Mouse (Mus musculus) heart, embryonic 11.5 days (tissue): ENCODE measurements around the gene Ngfr. TPM values are rescaled to one million over a fixed set of nuclear protein-coding genes. Genes with fewer than 3 reads are reported as not detected.

Experiments
- ATAC-seq: fragments of 200-750 bp; cut with Nextera tagmentation; replicated peaks from 2 replicates; pipeline ENCODE4 v1.8.0; 2017; ENCODE audit warnings: moderate library complexity; ENCODE audit not compliant: insufficient number of reproducible peaks, low FRiP score, low TSS enrichment
- H3K27ac ChIP-seq: fragments of 300-500 bp; sonication (generic); 2 replicates; pipeline ENCODE4 v1.5.1; 2014; ENCODE audit warnings: mild to moderate bottlenecking, low read depth, low read length
- H3K27me3 ChIP-seq: fragments of 300-500 bp; sonication (generic); 2 replicates; pipeline ENCODE4 v1.6.1; 2014; ENCODE audit warnings: mild to moderate bottlenecking, low read length, mixed read lengths; ENCODE audit not compliant: control insufficient read depth, insufficient read depth
- H3K36me3 ChIP-seq: fragments of 300-500 bp; sonication (generic); 2 replicates; pipeline ENCODE4 v1.6.1; 2014; ENCODE audit warnings: mild to moderate bottlenecking, low read length, moderate library complexity, mixed read lengths; ENCODE audit not compliant: control insufficient read depth, insufficient read depth
- H3K4me1 ChIP-seq: fragments of 300-500 bp; sonication (generic); 2 replicates; pipeline ENCODE4 v1.6.1; 2014; ENCODE audit warnings: low read length; ENCODE audit not compliant: control insufficient read depth, insufficient read depth
- H3K4me2 ChIP-seq: fragments of 300-500 bp; sonication (generic); 2 replicates; pipeline ENCODE4 v1.6.1; 2014; ENCODE audit warnings: mild to moderate bottlenecking, moderate library complexity
- H3K4me3 ChIP-seq: fragments of 300-500 bp; sonication (generic); 2 replicates; pipeline ENCODE4 v1.5.1; 2014; ENCODE audit warnings: low read depth, low read length
- H3K9ac ChIP-seq: fragments of 300-500 bp; sonication (generic); 2 replicates; pipeline ENCODE4 v1.6.1; 2014; ENCODE audit warnings: mild to moderate bottlenecking, low read depth, low read length, moderate library complexity
- H3K9me3 ChIP-seq: fragments of 300-500 bp; sonication (generic); replicated peaks from 2 replicates; pipeline ENCODE4 v1.6.1; 2016; ENCODE audit warnings: low read length; ENCODE audit not compliant: control insufficient read depth
- WGBS: fragments of 180-500 bp; shearing (Covaris S2); extraction: QIAGEN DNeasy Blood & Tissue Kit; methylation state at CpG from one replicate; pipeline ENCODE4 v1.1.7; 2014; ENCODE audit not compliant: insufficient replicate concordance; 5-methylcytosine and 5-hydroxymethylcytosine counted together
- polyA plus RNA-seq: library from polyadenylated mRNA; unstranded; fragments of >200 nt; fragmentation: Nextera tagmentation; extraction: Ambion mirVana; gene quantifications from 2 replicates; pipeline ENCODE4 v1.2.1, GENCODE M21; 2014

Gene Ngfr
- polyA plus RNA-seq, 1 experiment from 2014 or later = 3.6 TPM

DNA sequence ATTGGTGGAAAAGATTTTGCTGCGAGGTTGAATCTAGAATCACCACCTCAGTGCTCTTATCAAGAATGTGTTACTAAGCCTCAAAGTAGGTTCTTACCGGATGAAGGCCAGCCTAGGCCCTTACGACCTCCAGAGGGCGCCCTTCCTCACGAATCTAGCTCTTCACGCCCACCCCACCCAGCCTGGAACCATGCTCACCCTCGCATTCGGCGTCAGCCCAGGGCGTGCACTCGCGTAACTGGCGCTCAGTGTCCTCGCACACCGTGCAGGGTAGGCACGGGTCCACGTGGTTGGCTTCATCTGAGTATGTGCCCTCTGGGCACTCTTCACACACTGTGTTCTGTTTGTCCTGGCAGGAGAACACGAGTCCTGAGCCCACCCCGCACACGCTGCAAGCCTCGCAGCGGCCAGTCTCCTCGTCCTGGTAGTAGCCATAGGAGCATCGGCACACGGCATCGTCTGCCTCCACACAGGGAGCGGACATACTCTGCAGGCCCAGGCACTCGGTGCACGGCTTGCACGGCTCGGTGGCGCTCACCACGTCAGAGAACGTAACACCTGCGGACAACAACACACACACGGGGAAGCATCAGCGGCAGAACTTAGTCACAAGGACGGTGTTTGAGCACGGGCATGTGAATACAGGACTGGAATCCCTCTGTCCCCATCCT is 9.6 kb downstream of the Ngfr start:
- Histone ChIP-seq H3K27ac (no peak overlapping the region), H3K4me3 (no peak overlapping the region; the same call in 1 of the 2 replicates), H3K4me1 (peaks cover 38% of the 10 kb centered on the region), H3K9ac (no peak overlapping the region), H3K4me2 (peak overlapping the region; percentile 44), H3K36me3 (no peaks in the 10 kb centered on the region), H3K9me3 (no peaks in the 10 kb centered on the region), H3K27me3 (peaks cover 55% of the 10 kb centered on the region)
- ATAC-seq = no peak
- WGBS = 11% methylated on average over 39 of the region's 39 CpGs

DNA sequence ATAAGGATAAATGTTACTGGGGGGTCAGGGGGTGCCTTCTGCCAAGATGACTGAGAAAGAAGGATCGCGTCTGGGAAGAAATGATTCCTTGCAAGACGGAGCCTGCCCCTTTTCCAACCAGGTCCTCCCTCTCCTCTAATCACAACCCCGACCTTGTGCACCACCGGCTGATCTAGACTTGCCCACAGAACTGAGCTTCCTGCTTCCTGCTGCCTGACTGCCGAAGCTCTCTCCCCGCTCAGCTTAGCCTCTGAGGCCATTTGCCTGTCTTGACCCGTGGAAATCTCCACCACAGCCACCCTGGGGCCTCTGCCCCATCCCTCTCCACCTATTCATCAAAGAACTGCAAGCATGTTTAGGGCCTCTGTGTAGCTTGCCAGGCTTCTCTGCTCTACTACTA is 11.2 kb downstream of the Ngfr start:
- whole genome bisulfite sequencing = 46% methylated on average over 8 of the region's 8 CpGs

DNA sequence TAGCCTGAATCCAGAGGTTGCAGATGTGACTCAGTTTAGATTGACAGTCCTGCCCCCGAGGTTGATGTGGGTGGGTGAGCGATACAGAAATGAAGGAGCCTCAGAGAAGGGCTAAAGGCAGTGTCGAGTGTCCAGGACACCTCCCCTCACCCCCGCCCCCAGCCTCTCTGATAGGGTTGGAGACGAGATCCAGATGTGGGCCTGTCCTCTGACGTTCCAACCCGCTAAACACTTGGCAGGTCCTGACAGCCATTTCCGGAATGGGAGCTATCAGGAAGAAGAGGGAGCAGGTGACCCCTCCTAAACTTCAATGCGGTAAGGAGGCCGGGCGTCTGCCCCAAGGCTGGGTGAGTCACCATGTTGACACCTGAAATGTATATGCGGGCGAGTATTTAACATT is 11.7 kb downstream of the Ngfr start:
- ATAC-seq = 0 out of 2 replicates have a peak, but pooled peaks have one; percentile 25

More for the DNA sequence above, 11.2 kb downstream of the Ngfr start:
- Histone ChIP-seq H3K27me3 (peaks cover 43% of the 10 kb centered on the region), H3K4me1 (peaks cover 32% of the 10 kb centered on the region), H3K4me2 (peak overlapping the region; percentile 29; the same call in 1 of the 2 replicates), H3K27ac (no peak overlapping the region), H3K36me3 (no peaks in the 10 kb centered on the region), H3K9me3 (no peaks in the 10 kb centered on the region), H3K9ac (no peak overlapping the region), H3K4me3 (no peak overlapping the region)
- ATAC-seq = no peak

DNA sequence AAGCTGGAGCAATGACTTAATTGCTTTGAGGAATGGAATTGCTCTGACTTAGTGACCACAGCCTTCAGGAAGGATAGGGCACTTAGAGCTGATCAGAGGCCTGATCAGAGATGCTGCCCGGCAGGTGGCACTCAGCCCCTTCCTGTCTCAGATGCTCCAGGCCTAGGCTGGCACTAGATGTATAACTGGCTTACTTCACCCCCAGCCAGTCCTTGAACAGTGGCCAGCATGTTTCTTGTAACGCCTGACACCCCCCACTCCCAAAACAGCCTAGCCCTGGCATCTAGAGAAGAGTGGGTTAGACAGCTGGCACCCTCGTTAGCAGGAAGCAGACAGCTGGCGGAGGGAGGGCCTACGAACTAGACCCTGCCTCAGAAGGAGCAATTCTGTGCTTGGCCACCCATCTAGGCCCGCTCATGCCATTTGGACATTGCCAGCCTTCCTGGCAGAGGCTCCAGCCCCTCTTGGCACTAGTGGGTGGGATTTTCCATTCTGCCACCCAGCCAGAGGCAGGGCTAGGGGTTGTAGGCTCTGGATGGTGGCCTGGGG is 12.7 kb downstream of the Ngfr start:
- H3K9ac ChIP-seq = no peak overlapping the region
- H3K4me3 ChIP-seq = no peak overlapping the region
- H3K27me3 ChIP-seq = peaks cover 36% of the 10 kb centered on the region
- WGBS = 77% methylated on average over 6 of the region's 6 CpGs
- H3K36me3 ChIP-seq = no peaks in the 10 kb centered on the region
- no peak for ATAC-seq
- peaks cover 24% of the 10 kb centered on the region for H3K4me1 ChIP-seq
- H3K27ac ChIP-seq = 0 out of 2 replicates have a peak overlapping the region, but pooled peaks have one; percentile 10
- no peak overlapping the region for H3K4me2 ChIP-seq
- no peaks in the 10 kb centered on the region for H3K9me3 ChIP-seq

More for the DNA sequence above, 11.7 kb downstream of the Ngfr start:
- H3K9ac ChIP-seq = no peak overlapping the region; the same call in 1 of the 2 replicates
- H3K36me3 ChIP-seq = no peaks in the 10 kb centered on the region
- H3K27me3 ChIP-seq = peaks cover 38% of the 10 kb centered on the region
- peak overlapping the region; percentile 29; the same call in 1 of the 2 replicates for H3K4me2 ChIP-seq
- H3K4me1 ChIP-seq = peaks cover 31% of the 10 kb centered on the region
- 17% methylated on average over 13 of the region's 13 CpGs for WGBS
- H3K4me3 ChIP-seq = no peak overlapping the region
- no peaks in the 10 kb centered on the region for H3K9me3 ChIP-seq
- no peak overlapping the region for H3K27ac ChIP-seq

DNA sequence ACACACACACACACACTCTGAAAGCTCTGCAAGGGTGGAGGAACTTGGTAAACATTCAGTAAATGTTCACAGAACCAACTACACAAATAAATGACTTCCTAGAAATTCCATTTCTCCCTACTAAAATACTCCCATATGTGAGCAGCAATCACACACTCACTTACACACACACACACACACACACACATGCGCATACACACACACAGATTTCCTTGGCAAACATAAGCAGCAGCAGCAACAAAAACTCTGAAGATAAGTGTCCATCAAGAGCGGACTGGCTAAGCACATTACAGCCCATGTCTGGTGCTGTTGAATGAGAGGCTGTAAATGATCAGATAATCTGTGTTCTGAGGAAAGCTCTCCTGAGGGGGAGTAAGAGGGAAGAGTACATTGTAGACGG is 15.3 kb downstream of the Ngfr start:
- WGBS = 43% methylated on average over 3 of the region's 3 CpGs
- Histone ChIP-seq H3K27me3 (peaks cover 17% of the 10 kb centered on the region), H3K27ac (no peak overlapping the region), H3K9me3 (no peaks in the 10 kb centered on the region), H3K4me1 (peaks cover 19% of the 10 kb centered on the region), H3K9ac (no peak overlapping the region), H3K4me3 (no peak overlapping the region), H3K4me2 (no peak overlapping the region), H3K36me3 (no peaks in the 10 kb centered on the region)
- no peak for ATAC-seq

DNA sequence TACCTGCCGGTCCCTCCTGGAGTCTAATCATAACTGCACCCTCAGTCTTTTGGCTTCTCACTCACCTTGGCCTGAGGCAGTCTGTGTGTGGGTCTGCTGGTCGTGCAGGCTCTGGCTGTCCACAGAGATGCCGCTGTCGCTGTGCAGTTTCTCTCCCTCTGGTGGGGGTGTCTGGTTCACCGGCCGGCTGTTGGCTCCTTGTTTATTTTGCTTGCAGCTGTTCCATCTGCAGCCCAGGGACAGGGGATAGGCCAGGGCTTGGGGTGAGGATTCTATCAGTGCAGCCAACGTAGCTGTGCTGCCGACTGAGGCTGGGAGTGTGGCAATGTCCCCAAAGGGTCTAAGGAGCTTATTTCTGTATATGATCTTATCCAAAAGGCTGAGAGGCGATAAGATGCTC is 15.8 kb downstream of the Ngfr start:
- no peak overlapping the region for H3K9ac ChIP-seq
- H3K36me3 ChIP-seq = no peaks in the 10 kb centered on the region
- no peak overlapping the region for H3K4me3 ChIP-seq
- H3K9me3 ChIP-seq = no peaks in the 10 kb centered on the region
- no peak for ATAC-seq
- no peak overlapping the region for H3K4me2 ChIP-seq
- no peak overlapping the region for H3K27ac ChIP-seq
- 22% methylated on average over 9 of the region's 9 CpGs for WGBS
- H3K4me1 ChIP-seq = peaks cover 19% of the 10 kb centered on the region
- peaks cover 17% of the 10 kb centered on the region for H3K27me3 ChIP-seq

DNA sequence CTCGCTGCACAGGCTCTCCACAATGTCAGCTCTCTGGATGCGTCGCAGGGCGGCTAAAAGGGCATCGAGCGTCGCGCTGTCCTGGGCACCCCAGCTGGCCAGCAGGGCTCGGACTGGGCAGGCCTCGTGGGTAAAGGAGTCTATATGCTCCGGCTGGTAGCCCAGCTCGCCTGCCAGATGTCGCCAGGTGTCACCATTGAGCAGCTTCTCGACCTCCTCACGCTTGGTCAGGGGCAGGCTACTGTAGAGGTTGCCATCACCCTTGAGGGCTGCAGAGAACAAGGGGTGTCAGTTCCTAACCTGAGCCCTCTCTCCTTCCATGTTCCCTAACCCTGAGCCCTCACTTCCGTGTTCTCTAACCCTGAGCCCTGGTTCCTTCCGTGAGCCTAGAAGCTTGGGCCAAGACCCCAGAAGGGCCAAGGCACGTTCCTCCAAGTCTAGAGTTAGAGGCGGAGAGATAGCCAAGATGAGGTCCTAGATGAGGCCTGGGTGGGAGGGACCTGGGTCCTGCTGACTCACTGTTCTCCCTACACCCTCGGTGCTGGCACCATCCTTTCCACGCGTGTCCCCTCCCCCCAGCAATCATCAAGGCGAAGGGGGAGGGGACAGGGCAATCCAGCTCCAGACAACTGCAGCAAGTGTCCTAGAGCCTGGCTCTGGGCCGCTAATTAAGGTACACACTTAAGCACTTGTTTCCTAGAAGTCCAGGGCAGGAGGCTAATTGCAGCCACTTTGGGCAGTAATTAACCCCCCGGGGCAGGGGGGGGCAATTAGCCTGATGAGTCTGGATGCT is 16.5 kb downstream of the Ngfr start:
- ATAC-seq = 0 out of 2 replicates have a peak, but pooled peaks have one; percentile 2
- peaks cover 19% of the 10 kb centered on the region for H3K4me1 ChIP-seq
- no peaks in the 10 kb centered on the region for H3K36me3 ChIP-seq
- H3K27ac ChIP-seq = no peak overlapping the region
- 52% methylated on average over 25 of the region's 25 CpGs for WGBS
- H3K9me3 ChIP-seq = no peaks in the 10 kb centered on the region
- no peak overlapping the region for H3K4me2 ChIP-seq
- H3K27me3 ChIP-seq = peaks cover 17% of the 10 kb centered on the region
- H3K4me3 ChIP-seq = no peak overlapping the region
- no peak overlapping the region for H3K9ac ChIP-seq

DNA sequence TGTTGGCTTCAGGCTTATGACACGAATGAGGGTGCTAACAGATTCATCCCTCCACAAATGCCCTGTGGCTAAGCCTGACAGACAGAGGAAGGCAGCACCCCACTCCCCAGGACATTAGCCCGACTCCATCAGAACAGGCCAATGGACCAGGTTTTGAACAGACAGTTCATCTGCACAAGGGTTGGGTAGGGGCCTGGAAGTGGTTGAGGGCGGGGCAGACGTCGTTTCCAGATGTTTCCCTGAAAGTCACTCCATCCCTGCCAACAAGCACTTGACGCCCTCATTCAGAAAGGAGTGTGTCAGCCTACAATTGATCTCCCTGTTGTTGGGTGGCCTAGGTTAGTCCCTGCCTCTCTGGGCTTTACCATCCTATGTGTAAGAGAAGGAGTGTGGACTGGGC is 17.6 kb downstream of the Ngfr start:
- 0 out of 2 replicates have a peak, but pooled peaks cover 8% of the 10 kb centered on the region for H3K4me1 ChIP-seq
- no peak overlapping the region for H3K4me3 ChIP-seq
- no peak for ATAC-seq
- WGBS = 75% methylated on average over 6 of the region's 6 CpGs
- H3K9ac ChIP-seq = no peak overlapping the region
- H3K27me3 ChIP-seq = peaks cover 17% of the 10 kb centered on the region
- H3K4me2 ChIP-seq = no peak overlapping the region
- H3K27ac ChIP-seq = no peak overlapping the region
- H3K36me3 ChIP-seq = no peaks in the 10 kb centered on the region
- H3K9me3 ChIP-seq = no peaks in the 10 kb centered on the region
